Comparison of ENCODE assay signal across 11 mouse cellular contexts in genomic region chr3:153717742-153718141, GRCm38 (mm10). TPM values are rescaled to one million over a fixed set of nuclear protein-coding genes. Genes with fewer than 3 reads are reported as not detected.
DNase-seq lines count a peak whose midpoint lies in the region; ATAC-seq and TF ChIP-seq lines count a peak whose summit lies in the region.
"Had no signal": no experiment of that assay in that cellular context is flagged by ENCODE, and none has a peak within 500 bp of the region (broad histone marks: within the 10 kb centered on the region; RNA-seq: fewer than 3 reads in every experiment).

No protein-coding gene starts in this region.

- no peak overlapping the region for H3K4me2 ChIP-seq in hindbrain, embryonic 14.5 days (replicated peaks)
- no peak overlapping the region for H3K4me2 ChIP-seq in midbrain, postnatal 0 days (ENCODE audit: low read depth, low read length, poor library complexity, severe bottlenecking)

- H3K4me1 ChIP-seq in hindbrain, embryonic 10.5 days (replicated peaks) = peaks cover 41% of the 10 kb centered on the region
- 0 out of 2 replicates have a peak, but pooled peaks cover 5% of the 10 kb centered on the region for H3K4me1 ChIP-seq in hindbrain, embryonic 14.5 days (replicated peaks; ENCODE audit: control insufficient read depth, insufficient read depth, low read length)
- no peaks in the 10 kb centered on the region for H3K4me1 ChIP-seq in midbrain, postnatal 0 days (ENCODE audit: insufficient read depth, low read length)

- 74% methylated on average over 7 of the region's 7 CpGs for WGBS in hindbrain, embryonic 10.5 days
- 87% methylated on average over 7 of the region's 7 CpGs for WGBS in hindbrain, embryonic 14.5 days
- WGBS in midbrain, postnatal 0 days = 88% methylated on average over 7 of the region's 7 CpGs

- no peaks in the 10 kb centered on the region for H3K27me3 ChIP-seq in hindbrain, embryonic 10.5 days (ENCODE audit: insufficient read depth, poor library complexity, severe bottlenecking)
- no peaks in the 10 kb centered on the region for H3K27me3 ChIP-seq in hindbrain, embryonic 14.5 days (ENCODE audit: control insufficient read depth, insufficient read depth, low read length)
- no peaks in the 10 kb centered on the region for H3K27me3 ChIP-seq in midbrain, postnatal 0 days (ENCODE audit: insufficient read depth, low read length)

- no peak for ATAC-seq in hindbrain, embryonic 14.5 days (ENCODE audit: low FRiP score)
- ATAC-seq in erythroblast, adult 5-6 weeks (replicated peaks; ENCODE audit: low FRiP score, poor library complexity, severe bottlenecking) = 0 out of 2 replicates have a peak, but pooled peaks have one; percentile 21
- peak; percentile 50 for ATAC-seq in megakaryocyte, adult 5-6 weeks (ENCODE audit: poor library complexity, severe bottlenecking)
- no peak for ATAC-seq in midbrain, postnatal 0 days (ENCODE audit: low FRiP score)

- peak overlapping the region; percentile 50 for H3K27ac ChIP-seq in hindbrain, embryonic 10.5 days
- no peak overlapping the region for H3K27ac ChIP-seq in hindbrain, embryonic 14.5 days
- no peak overlapping the region for H3K27ac ChIP-seq in midbrain, postnatal 0 days (ENCODE audit: low read depth, low read length)

- H3K4me3 ChIP-seq in hindbrain, embryonic 10.5 days = no peak overlapping the region
- no peak overlapping the region for H3K4me3 ChIP-seq in hindbrain, embryonic 14.5 days (replicated peaks; ENCODE audit: low read length)
- H3K4me3 ChIP-seq in midbrain, postnatal 0 days (ENCODE audit: low read depth, low read length) = no peak overlapping the region

- H3K9ac ChIP-seq in hindbrain, embryonic 14.5 days = no peak overlapping the region
- no peak overlapping the region for H3K9ac ChIP-seq in midbrain, postnatal 0 days (replicated peaks; ENCODE audit: low read length, poor library complexity, severe bottlenecking)

- peak; percentile 34 for DNase-seq in embryo, embryonic 10.5 days (ENCODE audit: low spot score)
- DNase-seq in embryo, embryonic 9.5 days (ENCODE audit: extremely low spot score) = no peak
- DNase-seq in hindbrain, embryonic 10.5 days (ENCODE audit: low spot score) = no peak
- no peak for DNase-seq in hindbrain, embryonic 14.5 days (ENCODE audit: low spot score)
- DNase-seq in gastrocnemius, postnatal 10 days = no peak
- DNase-seq in midbrain, postnatal 0 days (ENCODE audit: low spot score) = no peak
- DNase-seq: gastrocnemius, postnatal 25 days; kidney, postnatal 36 days; right cerebral cortex, postnatal 14 days had no signal

- TF ChIP-seq CTCF in midbrain, postnatal 0 days (IDR thresholded peaks at IDR 0.05) = no peak

- peaks cover 12% of the 10 kb centered on the region for H3K9me3 ChIP-seq in hindbrain, embryonic 10.5 days
- H3K9me3 ChIP-seq in hindbrain, embryonic 14.5 days (ENCODE audit: control insufficient read depth, low read length) = peaks cover 5% of the 10 kb centered on the region; the same call in 1 of the 2 replicates
- no peaks in the 10 kb centered on the region for H3K9me3 ChIP-seq in midbrain, postnatal 0 days (ENCODE audit: low read length)

- H3K36me3 ChIP-seq in hindbrain, embryonic 10.5 days = peaks cover 12% of the 10 kb centered on the region; the same call in 1 of the 2 replicates
- no peaks in the 10 kb centered on the region for H3K36me3 ChIP-seq in hindbrain, embryonic 14.5 days (replicated peaks; ENCODE audit: control insufficient read depth, insufficient read depth)
- H3K36me3 ChIP-seq in midbrain, postnatal 0 days (ENCODE audit: insufficient read depth, low read length) = no peaks in the 10 kb centered on the region

RNA-seq across cellular contexts. Expression of gene St6galnac3, which starts 7.2 kb away (rescaled TPM):
- polyA plus RNA-seq in hindbrain, embryonic 10.5 days (2016; fragmentation: Nextera tagmentation; extraction: Ambion mirVana) = 32.4 and 37.8 TPM in 2 replicates
- 25.3 and 28.3 TPM in 2 replicates for polyA plus RNA-seq in hindbrain, embryonic 14.5 days (2014; fragmentation: Nextera tagmentation; extraction: Ambion mirVana)
- total RNA-seq in erythroblast, adult 5-6 weeks (2015; ENCODE audit: low replicate concordance) = 6.7 and 11.0 TPM in 2 replicates
- 3.7 and 6.6 TPM in 2 replicates for total RNA-seq in erythroblast, adult 5-6 weeks (2017; ENCODE audit: low replicate concordance)
- total RNA-seq in megakaryocyte, adult 5-6 weeks (2015) = 0.16 and 0.57 TPM in 2 replicates
- 0.18 and 1.4 TPM in 2 replicates for total RNA-seq in megakaryocyte, adult 5-6 weeks (2017)
- total RNA-seq in gastrocnemius, postnatal 10 days (2021) = 1 to 10 TPM; 1.5 to 5.1 TPM
- 6.9 and 18.1 TPM in 2 replicates for total RNA-seq in midbrain, postnatal 0 days (2014; rRNA removed)
- polyA plus RNA-seq in midbrain, postnatal 0 days (2015; fragmentation: Nextera tagmentation; extraction: Ambion mirVana) = 11.1 and 11.9 TPM in 2 replicates

Comparison
In these comparisons a context has a peak if more than half of its experiments do, and no peak if none do; other contexts are left out.
1. ATAC-seq: peak in erythroblast, adult 5-6 weeks (single experiment) and megakaryocyte, adult 5-6 weeks (single experiment); none in hindbrain, embryonic 14.5 days (single experiment) and midbrain, postnatal 0 days (single experiment).